Mouse (Mus musculus) thymus, adult 2 months (tissue): ENCODE data around the gene Ecpas.

Experiments used
- CTCF ChIP-seq: fragments of 200-500 bp; IDR thresholded peaks from 2 replicates; pipeline ENCODE4 v1.5.1; 2012; ENCODE audit warnings: mild to moderate bottlenecking, control low read depth, low read length, moderate library complexity, borderline replicate concordance; ENCODE audit not compliant: control insufficient read depth, poor library complexity, insufficient read depth; ENCODE audit errors: extremely low read depth
- POLR2A ChIP-seq: fragments of 200-500 bp; IDR thresholded peaks from 2 replicates; pipeline ENCODE4 v1.6.1; 2012; ENCODE audit warnings: mild to moderate bottlenecking, low read length, control low read depth, moderate library complexity; ENCODE audit not compliant: control insufficient read depth, poor library complexity, insufficient read depth; ENCODE audit errors: extremely low read depth

DNA sequence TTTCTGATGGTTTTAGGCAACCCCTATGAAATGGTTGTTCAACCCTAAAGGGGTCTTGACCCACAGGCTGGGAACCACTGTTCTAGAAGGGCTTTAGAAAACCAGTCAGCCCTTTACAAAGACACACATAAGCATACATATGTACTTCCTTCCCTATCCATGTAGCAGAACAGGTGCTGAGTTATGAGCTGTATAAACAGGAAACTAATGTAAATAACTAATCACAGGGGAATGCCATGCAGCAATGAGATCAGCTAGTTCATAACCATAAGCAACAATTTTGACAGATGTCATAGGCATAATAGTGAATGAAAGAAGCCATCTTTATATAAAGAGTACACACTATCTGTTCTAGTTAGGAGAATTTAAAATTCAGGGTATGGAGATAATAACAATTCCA lies 29.1 kb upstream of the Ecpas start:
- no peak for TF ChIP-seq CTCF
- TF ChIP-seq POLR2A: no peak
